Mouse (Mus musculus): Measurements from ENCODE around the gene Rdh16f2.

- TF ChIP-seq CTCF (IDR thresholded peaks at IDR 0.05), result no peak
- no peak for TF ChIP-seq EP300 (IDR thresholded peaks at IDR 0.05)
Measured at GRCm38 (mm10) chr10:127888605-127889004, 22.3 kb downstream of the Rdh16f2 start, which contains the start of gene Rdh7.
